ENCODE assay signal across 8 mouse cellular contexts in the genomic region with DNA sequence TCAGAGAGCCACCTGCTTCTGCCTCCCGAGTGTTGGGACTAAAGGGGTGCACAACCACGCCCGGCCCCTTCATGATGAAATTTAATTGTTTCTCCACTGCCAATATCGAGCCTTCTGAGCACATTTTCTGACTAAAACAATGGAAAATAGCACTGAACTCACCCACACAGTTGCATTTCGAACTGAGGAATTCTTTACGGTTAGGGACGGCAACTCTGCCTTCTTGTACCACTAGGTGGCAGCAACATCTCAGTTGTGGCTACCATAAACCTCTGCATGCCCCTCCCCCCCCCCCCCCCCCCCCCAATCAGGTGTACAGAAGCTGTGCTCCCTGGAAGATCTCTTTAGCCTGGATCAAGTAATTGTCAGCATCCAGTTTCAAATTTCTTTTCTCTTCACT. TPM values are rescaled to one million over a fixed set of nuclear protein-coding genes. Genes with fewer than 3 reads are reported as not detected.
DNase-seq lines count a peak whose midpoint lies in the region; ATAC-seq lines count a peak whose summit lies in the region.

No protein-coding gene starts in this region.

- no peak overlapping the region for H3K4me2 ChIP-seq in embryonic facial prominence, embryonic 11.5 days (ENCODE audit: low read depth, low read length)
- H3K4me2 ChIP-seq in heart, embryonic 11.5 days = peak overlapping the region; percentile 56
- peak overlapping the region; percentile 16; the same call in 1 of the 2 replicates for H3K4me2 ChIP-seq in kidney, embryonic 14.5 days (replicated peaks; ENCODE audit: low read depth, low read length)
- peak overlapping the region; percentile 45 for H3K4me2 ChIP-seq in midbrain, embryonic 16.5 days (ENCODE audit: low read length)

- no peak overlapping the region for H3K9ac ChIP-seq in embryonic facial prominence, embryonic 11.5 days (replicated peaks; ENCODE audit: low read length)
- no peak overlapping the region for H3K9ac ChIP-seq in heart, embryonic 11.5 days (ENCODE audit: low read depth, low read length)
- H3K9ac ChIP-seq in kidney, embryonic 14.5 days (ENCODE audit: low read depth, low read length) = no peak overlapping the region
- no peak overlapping the region for H3K9ac ChIP-seq in midbrain, embryonic 16.5 days (ENCODE audit: low read depth, low read length)

- WGBS in embryonic facial prominence, embryonic 11.5 days = 13% methylated on average over 7 of the region's 7 CpGs
- WGBS in heart, embryonic 11.5 days (ENCODE audit: insufficient replicate concordance) = 11% methylated on average over 7 of the region's 7 CpGs
- 15% methylated on average over 7 of the region's 7 CpGs for WGBS in kidney, embryonic 14.5 days
- WGBS in midbrain, embryonic 16.5 days = 18% methylated on average over 7 of the region's 7 CpGs

- no peaks in the 10 kb centered on the region for H3K27me3 ChIP-seq in embryonic facial prominence, embryonic 11.5 days (ENCODE audit: control insufficient read depth, insufficient read depth, low read length)
- H3K27me3 ChIP-seq in heart, embryonic 11.5 days (ENCODE audit: control insufficient read depth, insufficient read depth, low read length) = no peaks in the 10 kb centered on the region
- no peaks in the 10 kb centered on the region for H3K27me3 ChIP-seq in kidney, embryonic 14.5 days (ENCODE audit: control insufficient read depth, insufficient read depth, low read length)
- H3K27me3 ChIP-seq in midbrain, embryonic 16.5 days (ENCODE audit: control insufficient read depth, insufficient read depth, low read depth, low read length) = no peaks in the 10 kb centered on the region
- H3K27me3 ChIP-seq in splenic B cell, adult 2 months (ENCODE audit: control insufficient read depth, insufficient read depth, low read length, poor library complexity, severe bottlenecking) = no peaks in the 10 kb centered on the region

- DNase-seq in A20 (ENCODE audit: low read depth, low spot score) = peak; percentile 68
- peak; percentile 77 for DNase-seq in adipocyte (ENCODE audit: low spot score)
- peak; percentile 83 for DNase-seq in embryonic facial prominence, embryonic 11.5 days (ENCODE audit: low spot score)
- peak; percentile 81 for DNase-seq in liver
- DNase-seq in splenic B cell, adult 2 months (ENCODE audit: low read depth, low spot score) = peak; percentile 87

- no peak overlapping the region for H3K4me3 ChIP-seq in embryonic facial prominence, embryonic 11.5 days (ENCODE audit: low read depth, low read length)
- H3K4me3 ChIP-seq in heart, embryonic 11.5 days (ENCODE audit: low read depth, low read length) = no peak overlapping the region
- no peak overlapping the region for H3K4me3 ChIP-seq in kidney, embryonic 14.5 days (ENCODE audit: low read length)
- no peak overlapping the region for H3K4me3 ChIP-seq in midbrain, embryonic 16.5 days (ENCODE audit: low read depth, low read length)

- no peaks in the 10 kb centered on the region for H3K36me3 ChIP-seq in embryonic facial prominence, embryonic 11.5 days (replicated peaks; ENCODE audit: control insufficient read depth, insufficient read depth, low read depth, low read length)
- no peaks in the 10 kb centered on the region for H3K36me3 ChIP-seq in heart, embryonic 11.5 days (ENCODE audit: control insufficient read depth, insufficient read depth, low read length)
- no peaks in the 10 kb centered on the region for H3K36me3 ChIP-seq in kidney, embryonic 14.5 days (ENCODE audit: control insufficient read depth, insufficient read depth, low read length)
- no peaks in the 10 kb centered on the region for H3K36me3 ChIP-seq in midbrain, embryonic 16.5 days (ENCODE audit: control insufficient read depth, insufficient read depth, low read length)
- H3K36me3 ChIP-seq in splenic B cell, adult 2 months (ENCODE audit: control insufficient read depth, insufficient read depth, low read length, poor library complexity, severe bottlenecking) = no peaks in the 10 kb centered on the region

- no peaks in the 10 kb centered on the region for H3K4me1 ChIP-seq in embryonic facial prominence, embryonic 11.5 days (ENCODE audit: control insufficient read depth, insufficient read depth, low read length)
- H3K4me1 ChIP-seq in heart, embryonic 11.5 days (ENCODE audit: control insufficient read depth, insufficient read depth, low read length) = peaks cover 3% of the 10 kb centered on the region; the same call in 1 of the 2 replicates
- no peaks in the 10 kb centered on the region for H3K4me1 ChIP-seq in kidney, embryonic 14.5 days (ENCODE audit: control insufficient read depth, insufficient read depth, low read length)
- H3K4me1 ChIP-seq in midbrain, embryonic 16.5 days (ENCODE audit: control insufficient read depth, insufficient read depth, low read length) = peaks cover 9% of the 10 kb centered on the region

- no peaks in the 10 kb centered on the region for H3K9me3 ChIP-seq in embryonic facial prominence, embryonic 11.5 days (replicated peaks; ENCODE audit: control insufficient read depth, low read length)
- H3K9me3 ChIP-seq in heart, embryonic 11.5 days (replicated peaks; ENCODE audit: control insufficient read depth, low read length) = no peaks in the 10 kb centered on the region
- no peaks in the 10 kb centered on the region for H3K9me3 ChIP-seq in kidney, embryonic 14.5 days (ENCODE audit: control insufficient read depth, low read length)
- no peaks in the 10 kb centered on the region for H3K9me3 ChIP-seq in midbrain, embryonic 16.5 days (replicated peaks; ENCODE audit: control insufficient read depth, low read length, poor library complexity, severe bottlenecking)

- H3K27ac ChIP-seq in embryonic facial prominence, embryonic 11.5 days (replicated peaks; ENCODE audit: low read depth, low read length) = no peak overlapping the region
- no peak overlapping the region for H3K27ac ChIP-seq in heart, embryonic 11.5 days (ENCODE audit: low read depth, low read length)
- no peak overlapping the region for H3K27ac ChIP-seq in kidney, embryonic 14.5 days (ENCODE audit: low read depth, low read length)
- H3K27ac ChIP-seq in midbrain, embryonic 16.5 days (ENCODE audit: low read length) = no peak overlapping the region

- peak; percentile 53; the same call in 1 of the 2 replicates for ATAC-seq in embryonic facial prominence, embryonic 11.5 days (replicated peaks; ENCODE audit: insufficient number of reproducible peaks, low FRiP score, low TSS enrichment, low read depth)
- ATAC-seq in heart, embryonic 11.5 days (replicated peaks; ENCODE audit: insufficient number of reproducible peaks, low FRiP score, low TSS enrichment) = no peak; the same call in 1 of the 2 replicates
- ATAC-seq in kidney, embryonic 14.5 days (ENCODE audit: low FRiP score, low TSS enrichment) = peak; percentile 65; the same call in 1 of the 2 replicates
- ATAC-seq in midbrain, embryonic 16.5 days = peak; percentile 66

RNA-seq across cellular contexts. Expression of gene Rpia, which starts 13.2 kb away (rescaled TPM):
- 2.0 and 2.1 TPM in 2 replicates for polyA plus RNA-seq in embryonic facial prominence, embryonic 11.5 days (2014; fragmentation: Nextera tagmentation; extraction: Ambion mirVana)
- polyA plus RNA-seq in heart, embryonic 11.5 days (2014; fragmentation: Nextera tagmentation; extraction: Ambion mirVana) = 0.70 and 1.6 TPM in 2 replicates
- polyA plus RNA-seq in kidney, embryonic 14.5 days (2014; fragmentation: Nextera tagmentation; extraction: Ambion mirVana) = 3.2 and 5.5 TPM in 2 replicates
- polyA plus RNA-seq in midbrain, embryonic 16.5 days (2015; fragmentation: Nextera tagmentation; extraction: Ambion mirVana) = 2.6 and 2.9 TPM in 2 replicates

RNA-seq across cellular contexts. Expression of gene Eif2ak3, which starts 39.0 kb away (rescaled TPM):
- 8.4 and 9.1 TPM in 2 replicates for polyA plus RNA-seq in embryonic facial prominence, embryonic 11.5 days (2014; fragmentation: Nextera tagmentation; extraction: Ambion mirVana)
- polyA plus RNA-seq in heart, embryonic 11.5 days (2014; fragmentation: Nextera tagmentation; extraction: Ambion mirVana) = 5.0 and 5.4 TPM in 2 replicates
- 5.2 and 9.8 TPM in 2 replicates for polyA plus RNA-seq in kidney, embryonic 14.5 days (2014; fragmentation: Nextera tagmentation; extraction: Ambion mirVana)
- polyA plus RNA-seq in midbrain, embryonic 16.5 days (2015; fragmentation: Nextera tagmentation; extraction: Ambion mirVana) = 12.5 and 13.4 TPM in 2 replicates
